Mouse (Mus musculus) limb, embryonic 15.5 days (tissue): ENCODE results near the gene Pcsk6. TPM values are rescaled to one million over a fixed set of nuclear protein-coding genes. Genes with fewer than 3 reads are reported as not detected.

Experiments used
- ATAC-seq: fragments of 200-750 bp; cut with Nextera tagmentation; 2 replicates; pipeline ENCODE4 v1.8.0; 2017; ENCODE audit warnings: low read depth, moderate TSS enrichment; ENCODE audit not compliant: insufficient number of reproducible peaks, low FRiP score, low TSS enrichment
- H3K27ac ChIP-seq: fragments of 300-500 bp; sonication (generic); 2 replicates; pipeline ENCODE4 v1.5.1; 2015; ENCODE audit warnings: moderate library complexity, mild to moderate bottlenecking, inconsistent platforms
- H3K27me3 ChIP-seq: fragments of 300-500 bp; sonication (generic); 2 replicates; pipeline ENCODE4 v1.6.1; 2015; ENCODE audit warnings: inconsistent platforms
- H3K36me3 ChIP-seq: fragments of 300-500 bp; sonication (generic); 2 replicates; pipeline ENCODE4 v1.6.1; 2015; ENCODE audit warnings: inconsistent platforms
- H3K4me1 ChIP-seq: fragments of 300-500 bp; sonication (generic); 2 replicates; pipeline ENCODE4 v1.6.1; 2015; ENCODE audit warnings: inconsistent platforms
- H3K4me2 ChIP-seq: fragments of 300-500 bp; sonication (generic); 2 replicates; pipeline ENCODE4 v1.6.1; 2015; ENCODE audit warnings: mild to moderate bottlenecking, inconsistent platforms
- H3K4me3 ChIP-seq: fragments of 300-500 bp; sonication (generic); 2 replicates; pipeline ENCODE4 v1.5.1; 2015; ENCODE audit warnings: mild to moderate bottlenecking, inconsistent platforms
- H3K9ac ChIP-seq: fragments of 300-500 bp; sonication (generic); 2 replicates; pipeline ENCODE4 v1.6.1; 2015; ENCODE audit warnings: inconsistent platforms
- H3K9me3 ChIP-seq: fragments of 300-500 bp; sonication (generic); 2 replicates; pipeline ENCODE4 v1.6.1; 2016; ENCODE audit warnings: inconsistent platforms
- WGBS: fragments of 180-500 bp; shearing (Covaris S2); methylation state at CpG from one replicate; pipeline ENCODE4 v1.1.7; 2015; 5-methylcytosine and 5-hydroxymethylcytosine counted together
- polyA plus RNA-seq: library from polyadenylated mRNA; unstranded; fragments of >200 nt; fragmentation: Nextera tagmentation; extraction: Ambion mirVana; gene quantifications from 2 replicates; pipeline ENCODE4 v1.2.1, GENCODE M21; 2015

Gene Pcsk6
- polyA plus RNA-seq, 1 experiment from 2014 or later: 10.3 TPM

DNA sequence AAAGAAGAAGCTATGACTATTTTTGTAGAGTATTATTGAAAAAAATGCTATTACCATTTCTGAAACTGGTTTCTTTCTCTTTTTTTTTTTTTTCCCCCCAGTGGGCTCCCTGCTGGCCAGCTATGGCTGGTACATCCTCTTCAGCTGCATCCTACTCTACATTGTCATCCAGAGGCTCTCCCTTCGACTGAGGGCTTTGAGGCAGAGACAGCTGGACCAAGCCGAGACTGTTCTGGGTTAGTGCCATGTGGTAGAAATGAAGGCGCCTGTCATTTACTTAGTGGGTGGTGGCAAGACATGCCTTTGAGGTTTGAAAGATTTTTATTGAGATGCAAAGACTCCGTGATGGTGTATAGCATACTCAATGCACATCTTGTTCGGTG, 218.7 kb downstream of the Pcsk6 start:
- 18% methylated on average over 5 of the region's 5 CpGs for WGBS
- peak overlapping the region; percentile 78 for H3K9ac ChIP-seq
- peaks cover 25% of the 10 kb centered on the region for H3K4me1 ChIP-seq
- no peaks in the 10 kb centered on the region for H3K27me3 ChIP-seq
- H3K4me2 ChIP-seq: peak overlapping the region; percentile 63
- ATAC-seq: no peak
- H3K4me3 ChIP-seq: peak overlapping the region; percentile 88
- peaks cover 46% of the 10 kb centered on the region for H3K36me3 ChIP-seq
- no peaks in the 10 kb centered on the region for H3K9me3 ChIP-seq
- H3K27ac ChIP-seq: peak overlapping the region; percentile 89; the same call in 1 of the 2 replicates

DNA sequence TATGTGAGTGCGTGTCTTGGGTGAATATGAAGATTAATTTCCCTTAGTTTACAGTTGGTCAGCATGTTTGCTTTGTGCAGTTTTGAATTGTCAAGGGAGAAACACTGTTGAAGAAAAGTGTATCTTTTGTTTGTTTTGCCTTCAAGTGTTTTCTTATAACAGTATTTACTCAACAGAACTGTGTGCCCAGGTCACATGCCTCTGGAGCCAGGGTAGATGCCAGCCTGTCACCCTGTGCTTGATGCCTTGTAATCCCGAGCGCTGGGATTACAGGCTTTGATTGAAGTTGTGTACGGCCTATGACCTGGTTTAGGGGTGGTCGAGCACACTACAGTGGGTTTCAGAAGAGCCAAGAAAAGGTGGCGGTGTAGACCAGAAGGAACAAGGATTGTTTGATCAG, 222.2 kb downstream of the Pcsk6 start:
- Histone ChIP-seq H3K9ac (no peak overlapping the region), H3K4me1 (peaks cover 19% of the 10 kb centered on the region), H3K27me3 (no peaks in the 10 kb centered on the region), H3K4me3 (no peak overlapping the region), H3K36me3 (peaks cover 59% of the 10 kb centered on the region), H3K4me2 (no peak overlapping the region), H3K27ac (0 out of 2 replicates have a peak overlapping the region, but pooled peaks have one; percentile 3), H3K9me3 (no peaks in the 10 kb centered on the region)
- 86% methylated on average over 6 of the region's 6 CpGs for WGBS
- ATAC-seq: no peak

DNA sequence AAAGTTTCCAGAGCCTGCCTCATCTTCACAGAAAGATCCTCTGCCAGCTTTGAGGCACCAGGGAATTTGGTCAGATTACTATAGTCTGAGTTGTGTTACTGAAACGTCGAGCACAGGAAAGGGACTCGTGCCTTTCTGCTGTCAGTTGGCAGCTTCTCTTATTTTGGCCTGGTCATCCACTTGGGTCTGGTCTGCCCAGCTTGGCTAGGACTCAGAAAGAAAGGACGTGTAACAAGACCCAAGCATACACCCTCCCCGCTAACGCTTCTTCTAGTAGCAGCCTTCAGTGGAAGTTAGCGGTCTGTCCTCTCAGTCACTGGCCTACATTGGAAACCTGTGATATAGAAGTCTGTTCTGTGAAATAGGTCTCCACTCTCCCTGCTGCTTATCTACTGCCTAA, 223.0 kb downstream of the Pcsk6 start:
- ATAC-seq: no peak
- Histone ChIP-seq H3K9ac (no peak overlapping the region), H3K4me1 (peaks cover 17% of the 10 kb centered on the region), H3K4me2 (no peak overlapping the region), H3K36me3 (peaks cover 65% of the 10 kb centered on the region), H3K27me3 (no peaks in the 10 kb centered on the region), H3K9me3 (no peaks in the 10 kb centered on the region), H3K27ac (0 out of 2 replicates have a peak overlapping the region, but pooled peaks have one; percentile 3), H3K4me3 (no peak overlapping the region)
- WGBS: 81% methylated on average over 7 of the region's 7 CpGs

DNA sequence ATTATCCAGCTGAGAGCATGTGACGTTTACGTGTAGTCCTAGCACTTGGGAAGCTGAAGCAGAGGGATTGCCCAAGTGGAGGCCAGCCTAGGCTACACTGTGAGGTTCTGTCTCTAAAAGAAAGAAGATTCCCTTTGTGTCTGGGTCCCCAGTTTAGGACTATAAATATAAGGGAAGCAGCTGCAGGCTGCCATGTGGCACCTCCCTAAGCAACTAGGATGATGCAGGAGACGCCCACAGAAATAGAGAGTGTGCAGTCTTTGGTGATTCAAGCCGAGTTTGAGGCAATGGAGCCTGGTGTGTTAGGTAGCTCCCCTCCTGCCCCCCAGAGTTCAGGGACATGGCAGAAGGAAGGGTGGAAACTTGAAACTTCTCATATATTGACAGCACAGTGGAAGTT, 226.1 kb downstream of the Pcsk6 start:
- Histone ChIP-seq H3K36me3 (peaks cover 94% of the 10 kb centered on the region), H3K27me3 (no peaks in the 10 kb centered on the region), H3K27ac (no peak overlapping the region), H3K4me2 (no peak overlapping the region), H3K4me3 (no peak overlapping the region), H3K9ac (no peak overlapping the region), H3K4me1 (no peaks in the 10 kb centered on the region), H3K9me3 (no peaks in the 10 kb centered on the region)
- WGBS: 88% methylated on average over 4 of the region's 4 CpGs
- ATAC-seq: no peak

DNA sequence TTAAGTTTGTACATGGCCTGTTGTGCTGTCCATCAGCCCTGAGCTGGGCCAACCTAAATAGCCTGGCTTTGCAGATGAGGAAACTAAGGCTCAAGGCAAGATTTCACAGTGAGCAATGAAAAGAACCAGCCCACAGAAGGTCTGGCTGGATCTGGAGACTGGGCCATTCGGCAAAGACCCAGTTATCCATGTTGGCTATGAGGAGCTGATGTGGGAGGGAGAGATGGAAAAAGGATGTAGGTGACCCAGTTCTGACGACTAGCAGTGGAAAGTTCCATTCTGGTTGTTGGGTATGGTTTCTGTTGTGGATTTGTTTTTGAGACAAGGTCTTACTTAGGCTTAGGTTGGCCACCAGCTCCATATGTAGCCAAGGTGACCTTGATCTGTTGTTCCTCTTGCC, 226.5 kb downstream of the Pcsk6 start:
- Histone ChIP-seq H3K27me3 (no peaks in the 10 kb centered on the region), H3K4me1 (no peaks in the 10 kb centered on the region), H3K36me3 (peaks cover 91% of the 10 kb centered on the region), H3K9ac (no peak overlapping the region), H3K9me3 (no peaks in the 10 kb centered on the region), H3K27ac (no peak overlapping the region), H3K4me2 (no peak overlapping the region), H3K4me3 (no peak overlapping the region)
- ATAC-seq: no peak
- WGBS: 88% methylated on average over 2 of the region's 2 CpGs

DNA sequence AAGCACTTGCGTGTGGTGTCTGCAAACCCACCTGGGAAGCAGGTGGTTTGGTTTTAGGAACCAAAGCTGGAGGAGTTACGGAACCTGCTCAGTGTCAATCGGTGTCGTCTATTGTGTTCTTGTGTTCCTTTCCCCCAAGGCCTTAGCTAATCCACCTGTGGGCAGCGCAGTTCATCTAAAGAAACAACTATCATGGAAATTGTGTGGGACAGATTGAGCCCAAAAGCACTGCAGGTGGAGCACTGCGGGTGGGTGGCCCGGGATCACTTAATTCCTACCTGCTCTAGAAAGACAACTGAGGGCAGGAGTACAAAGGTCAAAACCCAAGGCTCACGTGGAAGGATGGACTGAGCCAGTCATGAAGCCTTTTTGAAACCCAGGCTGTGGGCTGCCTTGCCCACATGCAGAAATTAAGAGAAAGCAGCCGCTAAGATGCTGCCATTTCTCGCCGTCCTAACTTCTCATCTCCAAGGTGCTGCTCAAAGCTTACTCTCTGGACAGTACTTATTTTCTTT, 229.2 kb downstream of the Pcsk6 start:
- no peak for ATAC-seq
- 84% methylated on average over 11 of the region's 11 CpGs for WGBS
- no peak overlapping the region for H3K9ac ChIP-seq
- H3K27ac ChIP-seq: no peak overlapping the region
- H3K36me3 ChIP-seq: peaks cover 66% of the 10 kb centered on the region
- H3K4me2 ChIP-seq: no peak overlapping the region
- H3K9me3 ChIP-seq: no peaks in the 10 kb centered on the region
- H3K27me3 ChIP-seq: no peaks in the 10 kb centered on the region
- H3K4me3 ChIP-seq: no peak overlapping the region
- no peaks in the 10 kb centered on the region for H3K4me1 ChIP-seq

DNA sequence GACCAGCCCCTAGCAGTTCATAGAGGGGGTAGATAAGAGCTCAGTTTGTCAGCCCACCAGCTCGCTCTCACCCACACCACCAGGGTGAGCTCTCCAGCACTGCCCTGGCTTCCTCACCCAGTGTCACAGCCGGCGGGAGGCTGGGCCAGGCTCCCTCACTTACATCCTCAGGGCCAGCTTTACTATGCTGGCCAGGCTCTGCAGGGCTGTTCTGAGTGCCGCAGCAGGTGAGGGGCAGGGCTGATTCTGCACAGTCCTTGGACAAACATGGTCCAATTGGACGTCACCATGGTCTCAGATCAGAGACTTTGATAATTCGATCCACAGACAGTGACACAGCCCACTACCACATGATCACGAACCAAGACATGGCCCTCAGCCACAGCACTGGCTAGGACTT, 230.0 kb downstream of the Pcsk6 start:
- H3K36me3 ChIP-seq: peaks cover 58% of the 10 kb centered on the region
- no peaks in the 10 kb centered on the region for H3K4me1 ChIP-seq
- no peak overlapping the region for H3K4me3 ChIP-seq
- no peak overlapping the region for H3K4me2 ChIP-seq
- H3K9me3 ChIP-seq: no peaks in the 10 kb centered on the region
- no peaks in the 10 kb centered on the region for H3K27me3 ChIP-seq
- 87% methylated on average over 7 of the region's 7 CpGs for WGBS
- no peak overlapping the region for H3K27ac ChIP-seq
- ATAC-seq: no peak
- H3K9ac ChIP-seq: no peak overlapping the region

DNA sequence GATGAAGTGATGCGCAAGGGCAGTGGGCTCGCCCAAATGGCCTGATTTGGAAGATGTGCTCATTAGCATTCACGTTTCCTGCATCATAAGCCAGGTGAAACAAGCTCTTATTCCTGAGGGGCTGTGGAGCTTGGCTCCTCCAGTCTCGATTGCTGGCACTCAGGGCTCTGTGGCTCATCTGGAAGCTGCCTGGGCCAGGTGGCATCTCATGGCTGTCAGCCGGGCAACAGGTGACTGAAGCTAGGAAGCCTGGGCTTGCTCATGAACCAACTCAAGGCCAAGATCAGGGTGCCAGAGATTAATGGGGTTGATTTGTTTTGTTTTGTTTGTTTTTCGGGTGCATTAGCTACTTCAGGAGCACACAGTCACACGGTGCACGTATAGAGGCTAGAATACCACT, 231.1 kb downstream of the Pcsk6 start:
- H3K36me3 ChIP-seq: peaks cover 47% of the 10 kb centered on the region
- H3K4me2 ChIP-seq: no peak overlapping the region
- ATAC-seq: no peak

DNA sequence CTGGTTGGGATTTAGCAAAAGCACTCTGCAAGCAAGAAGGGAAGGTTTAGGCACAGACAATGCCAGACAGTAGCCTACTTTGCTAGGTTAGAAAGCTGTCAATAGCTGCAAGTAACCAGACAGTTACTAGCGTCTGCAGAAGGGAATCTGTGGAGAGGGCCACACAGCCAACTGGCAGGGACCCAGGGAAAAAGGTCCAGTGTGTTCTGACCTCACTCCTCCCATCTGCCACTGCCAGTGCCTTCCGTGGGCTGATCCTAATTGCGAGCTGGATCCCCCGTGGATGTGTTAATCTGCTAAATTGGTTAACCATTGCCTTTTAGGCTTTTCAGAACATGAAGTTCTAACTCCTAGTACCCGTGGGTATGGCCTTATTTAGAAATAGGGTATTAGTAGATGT, 232.6 kb downstream of the Pcsk6 start:
- Histone ChIP-seq H3K4me1 (no peaks in the 10 kb centered on the region), H3K27ac (no peak overlapping the region)
- WGBS: 66% methylated on average over 5 of the region's 5 CpGs

More for the DNA sequence above, 231.1 kb downstream of the Pcsk6 start:
- Histone ChIP-seq H3K4me3 (no peak overlapping the region), H3K27me3 (no peaks in the 10 kb centered on the region), H3K9me3 (no peaks in the 10 kb centered on the region), H3K27ac (no peak overlapping the region), H3K4me1 (no peaks in the 10 kb centered on the region), H3K9ac (no peak overlapping the region)
- 87% methylated on average over 8 of the region's 8 CpGs for WGBS

DNA sequence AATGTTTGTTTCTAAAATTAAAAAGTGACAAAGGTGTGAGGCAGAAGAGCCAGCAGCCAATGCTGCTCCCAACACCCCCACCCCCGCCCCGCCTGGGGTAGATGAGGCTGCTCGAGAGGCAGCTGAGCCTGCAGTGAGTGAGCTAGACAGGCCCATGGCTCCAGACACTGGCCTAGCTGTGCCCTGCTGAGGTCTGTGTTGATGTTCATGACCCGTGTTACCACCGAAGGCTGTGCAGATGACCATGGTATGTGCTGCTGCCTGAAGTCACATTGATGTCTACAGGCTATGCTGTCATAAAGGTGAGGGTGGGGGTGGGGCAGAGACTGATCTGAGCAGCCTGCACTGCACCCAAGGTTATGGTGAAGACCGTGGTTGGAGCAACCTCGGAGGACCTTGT, 237.3 kb downstream of the Pcsk6 start:
- H3K4me1 ChIP-seq: no peaks in the 10 kb centered on the region
- H3K27me3 ChIP-seq: peaks cover 5% of the 10 kb centered on the region; the same call in 1 of the 2 replicates
- no peak overlapping the region for H3K9ac ChIP-seq
- no peaks in the 10 kb centered on the region for H3K36me3 ChIP-seq
- WGBS: 78% methylated on average over 7 of the region's 7 CpGs
- H3K27ac ChIP-seq: no peak overlapping the region
- no peak overlapping the region for H3K4me3 ChIP-seq
- ATAC-seq: 0 out of 2 replicates have a peak, but pooled peaks have one; percentile 45
- H3K9me3 ChIP-seq: no peaks in the 10 kb centered on the region
- H3K4me2 ChIP-seq: no peak overlapping the region

More for the DNA sequence above, 232.6 kb downstream of the Pcsk6 start:
- no peaks in the 10 kb centered on the region for H3K9me3 ChIP-seq
- H3K9ac ChIP-seq: no peak overlapping the region
- no peaks in the 10 kb centered on the region for H3K27me3 ChIP-seq
- no peak for ATAC-seq
- H3K4me3 ChIP-seq: no peak overlapping the region
- peaks cover 33% of the 10 kb centered on the region for H3K36me3 ChIP-seq
- no peak overlapping the region for H3K4me2 ChIP-seq

Other genes with a start within 250 kb of the Pcsk6 start
- 8.2 and 8.9 TPM in 2 replicates for gene Tarsl2, start 216.8 kb upstream of the Pcsk6 start, polyA plus RNA-seq
- 81.9 and 87.1 TPM in 2 replicates for gene Tm2d3, start 170.6 kb upstream of the Pcsk6 start, polyA plus RNA-seq
- not detected in 2 replicates for gene Gm45213, start 181.9 kb downstream of the Pcsk6 start, polyA plus RNA-seq
- gene Snrpa1, start 197.3 kb downstream of the Pcsk6 start, polyA plus RNA-seq: 145 and 148 TPM in 2 replicates
- 154 TPM in 2 replicates for gene Selenos, start 217.9 kb downstream of the Pcsk6 start, polyA plus RNA-seq
- gene Chsy1, start 247.8 kb downstream of the Pcsk6 start, polyA plus RNA-seq: 16.5 and 19.5 TPM in 2 replicates